ENCODE assay signal across 22 mouse cellular contexts in the genomic region with DNA sequence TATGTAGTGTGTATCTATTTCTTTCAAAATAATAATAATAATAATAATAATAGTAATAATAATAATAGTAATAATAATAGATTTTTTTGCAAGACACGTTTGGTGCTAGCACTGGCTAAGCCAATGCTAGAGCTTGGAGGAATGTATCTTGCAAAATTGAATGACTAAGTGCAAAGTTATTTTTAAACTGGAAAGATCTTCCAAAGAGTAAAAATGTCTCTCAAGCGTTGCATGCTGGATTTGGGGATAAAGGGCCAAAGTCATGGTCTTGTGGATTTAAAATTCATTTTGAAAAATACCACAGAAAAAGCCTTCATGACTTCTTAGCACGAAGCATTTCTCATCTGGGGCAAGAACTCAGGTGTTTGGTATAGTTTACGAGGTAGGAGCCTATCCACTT.
"Had no signal": no experiment of that assay in that cellular context is flagged by ENCODE, and none has a peak within 500 bp of the region (broad histone marks: within the 10 kb centered on the region; RNA-seq: fewer than 3 reads in every experiment).

No protein-coding gene starts in this region.

- ATAC-seq: lung, postnatal 0 days; midbrain, embryonic 13.5 days; midbrain, embryonic 16.5 days had no signal

- H3K4me2 ChIP-seq: lung, embryonic 15.5 days; midbrain, embryonic 11.5 days; midbrain, embryonic 13.5 days; neural tube, embryonic 13.5 days; neural tube, embryonic 15.5 days had no signal

- H3K9ac ChIP-seq: liver, postnatal 0 days; lung, embryonic 15.5 days; midbrain, embryonic 13.5 days; neural tube, embryonic 13.5 days; neural tube, embryonic 15.5 days had no signal

- H3K4me3 ChIP-seq: lung, embryonic 15.5 days; megakaryocyte, embryonic 14.5 days; midbrain, embryonic 13.5 days; myocyte; neural tube, embryonic 13.5 days; neural tube, embryonic 15.5 days had no signal

- H3K36me3 ChIP-seq: lung, embryonic 15.5 days; midbrain, embryonic 13.5 days; neural tube, embryonic 13.5 days; neural tube, embryonic 15.5 days had no signal

- H3K9me3 ChIP-seq: lung, embryonic 15.5 days; midbrain, embryonic 13.5 days; neural tube, embryonic 13.5 days; neural tube, embryonic 15.5 days had no signal

- H3K27me3 ChIP-seq: lung, embryonic 15.5 days; megakaryocyte, embryonic 14.5 days; midbrain, embryonic 13.5 days; neural tube, embryonic 13.5 days; neural tube, embryonic 15.5 days had no signal

- H3K27ac ChIP-seq: lung, embryonic 15.5 days; macrophage; midbrain, embryonic 13.5 days; neural tube, embryonic 13.5 days; neural tube, embryonic 15.5 days had no signal

- DNase-seq: liver, postnatal 0 days; lung, adult 2 months; lung, postnatal 14 days; lung, postnatal 36 days; retina, postnatal 1 day; right cerebral cortex, adult 18-20 months; right cerebral cortex, postnatal 25 days; right cerebral cortex, postnatal 4 days; spleen, adult 18-20 months; thymus, adult 18-20 months; thymus, postnatal 25 days; thymus, postnatal 4 days had no signal

- H3K4me1 ChIP-seq: lung, embryonic 15.5 days; megakaryocyte, embryonic 14.5 days; midbrain, embryonic 13.5 days; neural tube, embryonic 13.5 days; neural tube, embryonic 15.5 days had no signal
